8 mouse cellular contexts compared by ENCODE assay signal in the genomic region with DNA sequence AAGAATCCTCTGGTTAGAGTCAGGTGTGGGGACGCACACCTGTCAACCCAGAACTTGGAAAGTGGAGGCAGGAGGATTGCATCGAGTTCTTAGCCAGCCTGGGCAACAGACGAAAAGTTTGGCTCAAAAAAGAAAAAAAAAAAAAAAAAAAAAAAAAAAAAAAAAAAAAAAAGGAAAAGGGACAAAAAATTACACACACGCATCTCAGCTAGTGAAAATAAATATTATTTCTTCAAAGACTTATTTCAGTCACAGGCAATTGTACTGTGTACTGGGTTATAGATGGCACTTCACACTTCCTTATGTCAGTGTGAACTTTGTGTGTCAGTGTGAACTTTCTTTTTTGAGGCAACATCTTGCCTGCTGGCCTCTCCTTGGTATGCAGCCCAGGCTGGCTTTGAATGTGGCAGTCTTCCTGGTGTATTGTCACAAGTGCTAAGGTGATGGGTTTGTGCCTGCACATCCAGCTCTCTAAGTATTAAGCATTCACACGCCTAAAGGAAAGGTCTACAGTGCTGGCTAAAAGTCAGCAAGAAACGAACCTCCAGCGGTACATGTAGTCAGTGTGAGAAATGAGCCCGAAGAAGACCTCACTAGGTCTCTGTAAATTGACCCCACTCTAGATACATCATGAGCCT. TPM values are rescaled to one million over a fixed set of nuclear protein-coding genes. Genes with fewer than 3 reads are reported as not detected.
A peak's percentile ranks its signal among the peaks of the same experiment; 100 is the strongest.
DNase-seq lines count a peak whose midpoint lies in the region; ATAC-seq and TF ChIP-seq lines count a peak whose summit lies in the region.

No protein-coding gene starts in this region.

- 49% methylated on average over 8 of the region's 8 CpGs for WGBS in heart, embryonic 11.5 days (ENCODE audit: insufficient replicate concordance)
- WGBS in forebrain, embryonic 13.5 days: 54% methylated on average over 8 of the region's 8 CpGs
- WGBS in liver, embryonic 16.5 days (ENCODE audit: insufficient replicate concordance): 47% methylated on average over 8 of the region's 8 CpGs

- ATAC-seq in heart, embryonic 11.5 days (replicated peaks; ENCODE audit: insufficient number of reproducible peaks, low FRiP score, low TSS enrichment): no peak
- ATAC-seq in forebrain, embryonic 13.5 days: no peak
- ATAC-seq in liver, embryonic 16.5 days (ENCODE audit: low read depth): no peak

- H3K27me3 ChIP-seq in heart, embryonic 11.5 days (ENCODE audit: control insufficient read depth, insufficient read depth, low read length): no peaks in the 10 kb centered on the region
- H3K27me3 ChIP-seq in CH12.LX (replicated peaks): no peaks in the 10 kb centered on the region
- H3K27me3 ChIP-seq in forebrain, embryonic 13.5 days: 0 out of 2 replicates have a peak, but pooled peaks cover 4% of the 10 kb centered on the region
- H3K27me3 ChIP-seq in liver, embryonic 16.5 days (ENCODE audit: control insufficient read depth, insufficient read depth, low read depth, low read length): no peaks in the 10 kb centered on the region

- H3K36me3 ChIP-seq in heart, embryonic 11.5 days (ENCODE audit: control insufficient read depth, insufficient read depth, low read length): no peaks in the 10 kb centered on the region
- H3K36me3 ChIP-seq in CH12.LX (replicated peaks in 1 of 2; ENCODE audit: control insufficient read depth in 1 of 2, insufficient read depth in 1 of 2, low read length in 1 of 2): peaks cover 8 to 23% of the 10 kb centered on the region in 2 experiments
- peaks cover 11% of the 10 kb centered on the region; the same call in 1 of the 2 replicates for H3K36me3 ChIP-seq in forebrain, embryonic 13.5 days (ENCODE audit: poor library complexity, severe bottlenecking)
- no peaks in the 10 kb centered on the region; the same call in 1 of the 2 replicates for H3K36me3 ChIP-seq in liver, embryonic 16.5 days (ENCODE audit: control insufficient read depth, insufficient read depth)

- H3K9ac ChIP-seq in heart, embryonic 11.5 days (ENCODE audit: low read depth, low read length): peak overlapping the region; percentile 71
- peak overlapping the region; percentile 43; the same call in 1 of the 2 replicates for H3K9ac ChIP-seq in CH12.LX (ENCODE audit: insufficient read depth, low read depth)
- H3K9ac ChIP-seq in forebrain, embryonic 13.5 days: peak overlapping the region; percentile 90
- H3K9ac ChIP-seq in liver, embryonic 16.5 days (ENCODE audit: low read depth, low read length): peak overlapping the region; percentile 88

- DNase-seq in heart, adult 9 months (ENCODE audit: low spot score in 2 of 2): no peak
- no peak for DNase-seq in CH12.LX (ENCODE audit: extremely low read depth)
- no peak for DNase-seq in layer of hippocampus, postnatal 14 days (ENCODE audit: low spot score in 2 of 2)
- DNase-seq in ovary, postnatal 10 days (ENCODE audit: low spot score): no peak
- no peak for DNase-seq in B cell, adult 2 months

- dilution Hi-C loops in CH12.LX (cut with MboI; ENCODE audit: extremely low pct_ligation_motif_present, extremely low pct_unique_long_range_greater_than_20kb, low sequenced_read_pairs): no loop called here

- H3K4me1 ChIP-seq in heart, embryonic 11.5 days (ENCODE audit: control insufficient read depth, insufficient read depth, low read length): no peaks in the 10 kb centered on the region
- peaks cover 0 to 15% of the 10 kb centered on the region in 2 experiments; a peak in 2 of 4 replicates for H3K4me1 ChIP-seq in CH12.LX (ENCODE audit: control insufficient read depth in 1 of 2, insufficient read depth in 2 of 2)
- peaks cover 16% of the 10 kb centered on the region for H3K4me1 ChIP-seq in forebrain, embryonic 13.5 days
- peaks cover 11% of the 10 kb centered on the region for H3K4me1 ChIP-seq in liver, embryonic 16.5 days (ENCODE audit: control insufficient read depth, low read depth, low read length)

- peak overlapping the region; percentile 74 for H3K4me2 ChIP-seq in heart, embryonic 11.5 days
- H3K4me2 ChIP-seq in CH12.LX (ENCODE audit: insufficient read depth, low read depth, poor library complexity, severe bottlenecking): peak overlapping the region; percentile 48
- H3K4me2 ChIP-seq in forebrain, embryonic 13.5 days: peak overlapping the region; percentile 82
- H3K4me2 ChIP-seq in liver, embryonic 16.5 days (ENCODE audit: low read depth, low read length): peak overlapping the region; percentile 85

- no peak for TF ChIP-seq CTCF in CH12.LX (conservative IDR thresholded peaks at IDR 0.05 in 1 of 2, IDR thresholded peaks at IDR 0.05 in 1 of 2; ENCODE audit: low read depth in 2 of 2, low read length in 2 of 2)

- TF ChIP-seq RAD21 in CH12.LX (IDR thresholded peaks at IDR 0.05; ENCODE audit: low read depth, low read length): no peak

- in situ Hi-C loops in CH12.LX (cut with MboI; ENCODE audit: low pct_ligation_motif_present, low pct_unique_long_range_greater_than_20kb, low sequenced_read_pairs): no loop called here

- H3K4me3 ChIP-seq in heart, embryonic 11.5 days (ENCODE audit: low read depth, low read length): peak overlapping the region; percentile 95
- peak overlapping the region; percentile 63 to 95 (median 93) for H3K4me3 ChIP-seq in CH12.LX (replicated peaks in 1 of 3; ENCODE audit: low read depth in 2 of 3, low read length in 2 of 3, poor library complexity in 1 of 3)
- H3K4me3 ChIP-seq in forebrain, embryonic 13.5 days: peak overlapping the region; percentile 85
- peak overlapping the region; percentile 81 for H3K4me3 ChIP-seq in liver, embryonic 16.5 days (ENCODE audit: low read depth, low read length)

- no peaks in the 10 kb centered on the region for H3K9me3 ChIP-seq in heart, embryonic 11.5 days (replicated peaks; ENCODE audit: control insufficient read depth, low read length)
- H3K9me3 ChIP-seq in CH12.LX (replicated peaks; ENCODE audit: low read length): peaks cover 4% of the 10 kb centered on the region
- 0 out of 2 replicates have a peak, but pooled peaks cover 2% of the 10 kb centered on the region for H3K9me3 ChIP-seq in forebrain, embryonic 13.5 days (replicated peaks)
- peaks cover 2% of the 10 kb centered on the region; the same call in 1 of the 2 replicates for H3K9me3 ChIP-seq in liver, embryonic 16.5 days (replicated peaks; ENCODE audit: control insufficient read depth, low read length)

- TF ChIP-seq POLR2A in CH12.LX (IDR thresholded peaks at IDR 0.05; ENCODE audit: low read depth, low read length): no peak

- H3K27ac ChIP-seq in heart, embryonic 11.5 days (ENCODE audit: low read depth, low read length): no peak overlapping the region
- no peak overlapping the region for H3K27ac ChIP-seq in CH12.LX (ENCODE audit: insufficient read depth, low read depth)
- peak overlapping the region; percentile 96; the same call in 1 of the 2 replicates for H3K27ac ChIP-seq in forebrain, embryonic 13.5 days
- H3K27ac ChIP-seq in liver, embryonic 16.5 days (ENCODE audit: low read length): peak overlapping the region; percentile 88

- no peaks in the 10 kb centered on the region; the same call in 1 of the 2 replicates for H3K79me2 ChIP-seq in CH12.LX (replicated peaks; ENCODE audit: control insufficient read depth, extremely low read depth, insufficient read depth, poor library complexity, severe bottlenecking)

- no peak for TF ChIP-seq EP300 in CH12.LX (IDR thresholded peaks at IDR 0.05; ENCODE audit: low read length)

TF ChIP-seq in CH12.LX, 34 proteins besides CTCF, POLR2A, EP300 and RAD21:
- peak; percentile 83 for TF ChIP-seq ZNF384 (IDR thresholded peaks at IDR 0.05; ENCODE audit: low read depth, low read length)
- no peak for TF ChIP-seq TCF12 (IDR thresholded peaks at IDR 0.05; ENCODE audit: low read depth, low read length)

RNA-seq across cellular contexts. Expression of gene C2cd5, which starts 0.7 kb away (rescaled TPM):
- polyA plus RNA-seq in heart, embryonic 11.5 days (2014; fragmentation: Nextera tagmentation; extraction: Ambion mirVana): 23.3 and 24.8 TPM in 2 replicates
- 17.8 and 19.7 TPM in 2 replicates for total RNA-seq in CH12.LX (2012; rRNA removed)
- 19.1 and 20.8 TPM in 2 replicates for total RNA-seq in CH12.LX (2014; rRNA removed)
- 22.3 and 22.9 TPM in 2 replicates for polyA plus RNA-seq in CH12.LX (2012; ENCODE audit: insufficient read length, low read depth)
- 37.1 and 40.0 TPM in 2 replicates for polyA plus RNA-seq in forebrain, embryonic 13.5 days (2015; fragmentation: Nextera tagmentation; extraction: Ambion mirVana)
- polyA plus RNA-seq in liver, embryonic 16.5 days (2015; fragmentation: Nextera tagmentation; extraction: Ambion mirVana): 18.4 and 18.5 TPM in 2 replicates
- 10 to 100 TPM; 68.8 to 74.2 TPM for total RNA-seq in layer of hippocampus, postnatal 14 days (2021)

Comparison
In these comparisons a context has a peak if more than half of its experiments do, and no peak if none do; other contexts are left out.
1. H3K27ac ChIP-seq: peak in forebrain, embryonic 13.5 days (single experiment) and liver, embryonic 16.5 days (single experiment); none in heart, embryonic 11.5 days (single experiment) and CH12.LX (single experiment).
2. Peak in every context shown above with its lines, with median percentiles within 50 percentile points of each other: H3K4me2 ChIP-seq, H3K4me3 ChIP-seq and H3K9ac ChIP-seq.